Mouse (Mus musculus): ENCODE results near the gene Efcab8.

GRCm38 (mm10) chr2:153827171-153827830, 47.6 kb downstream of the Efcab8 start:
- TF ChIP-seq NRF1 (IDR thresholded peaks at IDR 0.05; ENCODE audit: insufficient read depth, low read depth, low read length, poor library complexity, severe bottlenecking) (no peak), CTCF (IDR thresholded peaks at IDR 0.05 in 2 of 3, conservative IDR thresholded peaks at IDR 0.05 in 1 of 3; ENCODE audit: control insufficient read depth in 1 of 3, insufficient read depth in 1 of 3, low read depth in 2 of 3, low read length in 3 of 3, poor library complexity in 1 of 3, severe bottlenecking in 1 of 3) (no peak), MAX (IDR thresholded peaks at IDR 0.05; ENCODE audit: low read length) (no peak), HCFC1 (IDR thresholded peaks at IDR 0.05; ENCODE audit: low read depth, low read length) (no peak), MEF2A (IDR thresholded peaks at IDR 0.05; ENCODE audit: extremely low read depth, insufficient replicate concordance, low read depth, low read length, poor library complexity, severe bottlenecking) (no peak), POLR2A (IDR thresholded peaks at IDR 0.05; ENCODE audit: control insufficient read depth in 1 of 2, insufficient read depth in 1 of 2, low read depth in 1 of 2, low read length in 2 of 2, poor library complexity in 1 of 2) (no peak), SIN3A (IDR thresholded peaks at IDR 0.05; ENCODE audit: low read length) (no peak), KAT2A (conservative IDR thresholded peaks at IDR 0.05; ENCODE audit: low read depth, low read length) (no peak), TCF12 (IDR thresholded peaks at IDR 0.05; ENCODE audit: low read depth, low read length) (no peak), CHD2 (IDR thresholded peaks at IDR 0.05; ENCODE audit: low read length) (no peak), MAFK (IDR thresholded peaks at IDR 0.05; ENCODE audit: borderline replicate concordance, low read depth, low read length) (no peak), MXI1 (IDR thresholded peaks at IDR 0.05; ENCODE audit: low read depth, low read length) (no peak), ZMIZ1 (IDR thresholded peaks at IDR 0.05; ENCODE audit: low read depth, low read length) (no peak), SMC3 (IDR thresholded peaks at IDR 0.05; ENCODE audit: low read depth, low read length) (no peak)

All from MEL (cell line).